12 mouse cellular contexts compared by ENCODE assay signal in genomic region chr5:24960791-24961190, GRCm38 (mm10).
DNase-seq lines count a peak whose midpoint lies in the region; ATAC-seq lines count a peak whose summit lies in the region.
"Had no signal": no experiment of that assay in that cellular context is flagged by ENCODE, and none has a peak within 500 bp of the region (broad histone marks: within the 10 kb centered on the region; RNA-seq: fewer than 3 reads in every experiment).

No protein-coding gene starts in this region.

- no peak for ATAC-seq in intestine, embryonic 16.5 days
- no peak for ATAC-seq in CD4-positive, CD25-positive, alpha-beta regulatory T cell, adult 4 months
- ATAC-seq: midbrain, embryonic 13.5 days had no signal

- peaks cover 8% of the 10 kb centered on the region for H3K4me1 ChIP-seq in intestine, embryonic 16.5 days (ENCODE audit: control insufficient read depth, insufficient read depth, low read length)
- H3K4me1 ChIP-seq: hindbrain, embryonic 13.5 days; midbrain, embryonic 13.5 days had no signal

- 0 out of 2 replicates have a peak overlapping the region, but pooled peaks have one; percentile 19 for H3K9ac ChIP-seq in intestine, embryonic 16.5 days (ENCODE audit: low read depth, low read length)
- H3K9ac ChIP-seq: hindbrain, embryonic 13.5 days; midbrain, embryonic 13.5 days had no signal

- H3K9me3 ChIP-seq in intestine, embryonic 16.5 days (ENCODE audit: control insufficient read depth, low read length) = no peaks in the 10 kb centered on the region
- H3K9me3 ChIP-seq: hindbrain, embryonic 13.5 days; midbrain, embryonic 13.5 days had no signal

- H3K27me3 ChIP-seq in intestine, embryonic 16.5 days (replicated peaks; ENCODE audit: control insufficient read depth, insufficient read depth, low read length) = no peaks in the 10 kb centered on the region
- H3K27me3 ChIP-seq: hindbrain, embryonic 13.5 days; midbrain, embryonic 13.5 days had no signal

- H3K4me3 ChIP-seq in intestine, embryonic 16.5 days (ENCODE audit: low read length) = no peak overlapping the region
- H3K4me3 ChIP-seq: hindbrain, embryonic 13.5 days; midbrain, embryonic 13.5 days had no signal

- 79% methylated on average over 5 of the region's 5 CpGs for WGBS in intestine, embryonic 16.5 days

- DNase-seq in frontal cortex, postnatal 10 days (ENCODE audit: low spot score in 2 of 2) = peak; percentile 29 to 48
- DNase-seq in frontal cortex, postnatal 25 days (ENCODE audit: low spot score in 2 of 2) = no peak
- DNase-seq in right cerebral cortex, postnatal 36 days (ENCODE audit: low spot score in 2 of 2) = peak; percentile 14 to 26
- no peak for DNase-seq in right cerebral cortex, postnatal 25 days
- DNase-seq in spleen, postnatal 14 days (ENCODE audit: low spot score in 2 of 2) = no peak
- no peak for DNase-seq in thymus, postnatal 36 days
- DNase-seq: liver; spleen, adult 18-20 months had no signal

- no peaks in the 10 kb centered on the region for H3K36me3 ChIP-seq in intestine, embryonic 16.5 days (ENCODE audit: control insufficient read depth, insufficient read depth, low read length)
- H3K36me3 ChIP-seq: hindbrain, embryonic 13.5 days; midbrain, embryonic 13.5 days had no signal

- no peak overlapping the region for H3K27ac ChIP-seq in intestine, embryonic 16.5 days (ENCODE audit: low read length)
- H3K27ac ChIP-seq: hindbrain, embryonic 13.5 days; midbrain, embryonic 13.5 days had no signal

- H3K4me2 ChIP-seq in intestine, embryonic 16.5 days (ENCODE audit: low read depth, low read length) = no peak overlapping the region
- H3K4me2 ChIP-seq: hindbrain, embryonic 13.5 days; midbrain, embryonic 13.5 days had no signal

Comparison
In these comparisons a context has a peak if more than half of its experiments do, and no peak if none do; other contexts are left out.
1. DNase-seq: peak in frontal cortex, postnatal 10 days (2 of 2) and right cerebral cortex, postnatal 36 days (2 of 2); none in frontal cortex, postnatal 25 days (0 of 2), right cerebral cortex, postnatal 25 days (single experiment), spleen, postnatal 14 days (0 of 2) and thymus, postnatal 36 days (0 of 2).